23 mouse cellular contexts compared by ENCODE assay signal in the genomic region with DNA sequence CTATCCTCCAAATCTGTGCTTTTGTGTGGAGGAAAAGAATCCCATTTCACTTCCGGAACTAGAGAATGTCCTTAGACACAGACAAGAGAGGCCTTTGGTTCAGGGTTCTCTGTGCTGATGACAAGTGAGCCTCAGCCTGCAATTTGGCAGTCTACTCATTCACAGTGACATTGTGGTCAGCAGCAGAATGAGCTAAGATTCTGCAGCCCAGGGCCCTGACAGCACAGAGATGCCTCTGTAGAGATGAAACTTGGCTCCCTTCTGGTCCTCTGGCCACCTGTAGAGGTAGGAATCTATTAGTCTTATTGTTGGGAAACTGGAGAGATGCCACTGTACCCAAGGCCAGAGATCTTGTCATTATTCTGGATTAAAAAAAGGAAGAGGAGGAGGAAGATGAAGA.
DNase-seq lines count a peak whose midpoint lies in the region; ATAC-seq and TF ChIP-seq lines count a peak whose summit lies in the region.
"Had no signal": no experiment of that assay in that cellular context is flagged by ENCODE, and none has a peak within 500 bp of the region (broad histone marks: within the 10 kb centered on the region; RNA-seq: fewer than 3 reads in every experiment).

No protein-coding gene starts in this region.

- no peaks in the 10 kb centered on the region for H3K9me3 ChIP-seq in neural tube, embryonic 15.5 days (replicated peaks)
- no peaks in the 10 kb centered on the region for H3K9me3 ChIP-seq in limb, embryonic 10.5 days (replicated peaks)
- H3K9me3 ChIP-seq in forebrain, postnatal 0 days (ENCODE audit: low read length) = no peaks in the 10 kb centered on the region
- H3K9me3 ChIP-seq: G1E had no signal

- no peak for ATAC-seq in neural tube, embryonic 15.5 days (ENCODE audit: low FRiP score)
- no peak for ATAC-seq in forebrain, postnatal 0 days
- ATAC-seq: activated CD4-positive, CD25-positive, alpha-beta regulatory T cell, adult 4 months; CD4-positive, CD25-positive, alpha-beta regulatory T cell, adult 4 months; Patski had no signal

- H3K4me3 ChIP-seq in neural tube, embryonic 15.5 days (replicated peaks) = no peak overlapping the region
- H3K4me3 ChIP-seq in limb, embryonic 10.5 days = no peak overlapping the region
- H3K4me3 ChIP-seq in forebrain, postnatal 0 days (ENCODE audit: low read depth, low read length) = no peak overlapping the region

- intact Hi-C loops in heart, postnatal 10 days (cut with DNase I) = no loop called here

- H3K27me3 ChIP-seq in neural tube, embryonic 15.5 days (replicated peaks) = no peaks in the 10 kb centered on the region
- H3K27me3 ChIP-seq in limb, embryonic 10.5 days (ENCODE audit: low read depth, poor library complexity, severe bottlenecking) = no peaks in the 10 kb centered on the region
- no peaks in the 10 kb centered on the region for H3K27me3 ChIP-seq in forebrain, postnatal 0 days (ENCODE audit: insufficient read depth, low read length)
- H3K27me3 ChIP-seq: CH12.LX, Patski had no signal

- H3K36me3 ChIP-seq in neural tube, embryonic 15.5 days = no peaks in the 10 kb centered on the region
- no peaks in the 10 kb centered on the region for H3K36me3 ChIP-seq in limb, embryonic 10.5 days
- H3K36me3 ChIP-seq in forebrain, postnatal 0 days (ENCODE audit: insufficient read depth) = no peaks in the 10 kb centered on the region
- H3K36me3 ChIP-seq: G1E had no signal

- peak; percentile 73 for DNase-seq in heart, adult 11 months
- DNase-seq in heart, postnatal 10 days = no peak
- peak; percentile 6 for DNase-seq in neural tube, embryonic 10.5 days (ENCODE audit: extremely low spot score, low spot score)
- DNase-seq in Muller cell, postnatal 12 days (ENCODE audit: inconsistent ontology term) = peak; percentile 58
- peak; percentile 24 for DNase-seq in limb, embryonic 10.5 days (ENCODE audit: low spot score)
- DNase-seq in forebrain, postnatal 0 days = no peak
- DNase-seq in spleen, adult 18-20 months = no peak
- DNase-seq: adrenal gland, adult 2 months; adrenal gland, adult 8-10 months; adrenal gland, postnatal 10 days; adrenal gland, postnatal 14 days; adrenal gland, postnatal 25 days; adrenal gland, postnatal 36 days; B cell, adult 2 months; cerebellum, adult 11 months; cerebellum, adult 11-12 months; cerebellum, adult 18-20 months had no signal

- no peaks in the 10 kb centered on the region for H3K4me1 ChIP-seq in neural tube, embryonic 15.5 days
- no peaks in the 10 kb centered on the region for H3K4me1 ChIP-seq in limb, embryonic 10.5 days
- no peaks in the 10 kb centered on the region for H3K4me1 ChIP-seq in forebrain, postnatal 0 days (ENCODE audit: insufficient read depth)

- H3K9ac ChIP-seq in neural tube, embryonic 15.5 days (replicated peaks) = no peak overlapping the region
- H3K9ac ChIP-seq in forebrain, postnatal 0 days = no peak overlapping the region

- 89% methylated on average over 1 of the region's 1 CpGs for WGBS in neural tube, embryonic 15.5 days
- WGBS in limb, embryonic 10.5 days = 94% methylated on average over 1 of the region's 1 CpGs
- 64% methylated on average over 1 of the region's 1 CpGs for WGBS in forebrain, postnatal 0 days

- TF ChIP-seq CTCF in forebrain, postnatal 0 days (IDR thresholded peaks at IDR 0.05; ENCODE audit: low read depth) = no peak

- no peak overlapping the region for H3K4me2 ChIP-seq in neural tube, embryonic 15.5 days
- H3K4me2 ChIP-seq in forebrain, postnatal 0 days (ENCODE audit: low read depth) = no peak overlapping the region

- H3K27ac ChIP-seq in neural tube, embryonic 15.5 days (replicated peaks) = no peak overlapping the region
- H3K27ac ChIP-seq in limb, embryonic 10.5 days = no peak overlapping the region
- no peak overlapping the region for H3K27ac ChIP-seq in forebrain, postnatal 0 days (ENCODE audit: low read depth, low read length)

Comparison
In these comparisons a context has a peak if more than half of its experiments do, and no peak if none do; other contexts are left out.
1. DNase-seq: peak in heart, adult 11 months (single experiment), neural tube, embryonic 10.5 days (single experiment), Muller cell, postnatal 12 days (single experiment) and limb, embryonic 10.5 days (single experiment); none in heart, postnatal 10 days (0 of 2), forebrain, postnatal 0 days (single experiment) and spleen, adult 18-20 months (0 of 2).